Mouse (Mus musculus): Measurements from ENCODE around the gene Akap6.

Akap6 gene

DNA sequence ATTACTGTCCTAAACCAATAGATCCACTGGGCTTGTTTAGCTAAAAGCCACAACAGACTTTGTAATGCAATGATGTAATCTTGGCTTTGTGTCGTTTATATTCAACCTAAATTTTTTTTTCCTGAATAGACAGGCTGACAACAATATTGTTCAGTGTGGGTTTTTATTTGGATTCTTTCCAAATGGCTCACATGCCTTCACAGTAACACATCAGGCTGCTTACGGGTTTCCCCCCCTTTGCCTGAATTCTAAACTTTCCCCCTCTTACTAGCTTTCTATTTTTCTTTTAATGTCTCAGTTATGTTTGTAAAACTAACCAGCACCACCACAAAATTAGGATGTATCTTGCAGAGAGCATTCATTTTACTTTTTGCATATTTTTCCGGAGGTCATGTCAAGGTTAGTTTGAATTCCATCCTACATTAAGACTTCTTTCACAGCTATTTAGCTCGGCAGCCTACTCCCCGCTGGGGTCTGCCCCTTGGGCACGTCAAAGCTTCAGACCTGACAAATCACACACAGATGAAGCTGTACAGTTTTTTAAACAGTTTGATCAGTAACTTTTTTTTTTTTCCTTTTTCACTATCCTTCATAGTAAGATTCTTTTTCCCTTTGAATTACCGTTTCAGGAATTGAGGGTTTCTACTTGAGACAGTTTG is 362.4 kb downstream of the Akap6 start:
- DNase-seq: no peak

DNA sequence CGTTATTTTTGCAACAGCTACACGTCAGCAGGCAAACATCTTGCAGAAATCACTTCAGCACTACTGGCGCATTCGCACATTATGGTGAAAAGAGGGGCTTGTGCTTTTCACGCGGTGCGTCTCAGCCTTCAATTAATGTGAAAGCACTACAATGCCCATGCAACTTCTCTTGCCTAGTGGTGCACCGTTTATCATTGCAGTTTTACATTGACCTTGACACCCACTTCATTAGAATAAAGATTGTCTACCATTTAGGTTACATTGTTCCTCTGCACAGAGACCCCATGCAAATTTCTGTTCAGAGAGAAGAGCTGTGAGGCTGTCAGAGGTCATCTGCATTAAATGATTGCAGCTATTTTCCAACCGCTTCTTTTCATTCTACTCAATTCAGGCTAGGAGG is 363.8 kb downstream of the Akap6 start:
- DNase-seq: no peak

DNA sequence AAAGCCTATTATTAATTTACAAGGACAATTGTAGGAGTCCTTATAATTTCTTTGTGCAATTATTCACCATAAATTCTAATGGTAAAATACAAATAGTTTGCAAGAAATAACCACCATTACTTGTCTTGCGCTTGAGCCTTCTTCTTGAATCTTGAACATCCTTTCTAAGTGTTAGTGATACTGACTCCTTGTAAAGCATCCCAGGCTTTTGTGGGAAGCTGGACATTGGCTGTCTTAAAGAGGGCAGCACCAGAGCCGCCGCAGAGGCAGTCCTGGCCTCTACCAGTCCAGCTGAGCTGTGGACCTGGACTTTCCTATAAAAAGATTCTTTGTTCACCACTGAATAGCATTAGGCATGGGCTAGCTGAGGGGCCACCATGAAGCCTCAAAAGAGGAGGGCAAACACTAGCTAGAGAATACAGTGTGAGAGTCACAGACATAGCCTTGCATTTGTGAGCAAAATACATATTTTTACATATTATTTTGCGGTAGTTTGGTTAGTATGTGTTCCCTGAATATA is 365.1 kb downstream of the Akap6 start:
- no peak for DNase-seq

DNA sequence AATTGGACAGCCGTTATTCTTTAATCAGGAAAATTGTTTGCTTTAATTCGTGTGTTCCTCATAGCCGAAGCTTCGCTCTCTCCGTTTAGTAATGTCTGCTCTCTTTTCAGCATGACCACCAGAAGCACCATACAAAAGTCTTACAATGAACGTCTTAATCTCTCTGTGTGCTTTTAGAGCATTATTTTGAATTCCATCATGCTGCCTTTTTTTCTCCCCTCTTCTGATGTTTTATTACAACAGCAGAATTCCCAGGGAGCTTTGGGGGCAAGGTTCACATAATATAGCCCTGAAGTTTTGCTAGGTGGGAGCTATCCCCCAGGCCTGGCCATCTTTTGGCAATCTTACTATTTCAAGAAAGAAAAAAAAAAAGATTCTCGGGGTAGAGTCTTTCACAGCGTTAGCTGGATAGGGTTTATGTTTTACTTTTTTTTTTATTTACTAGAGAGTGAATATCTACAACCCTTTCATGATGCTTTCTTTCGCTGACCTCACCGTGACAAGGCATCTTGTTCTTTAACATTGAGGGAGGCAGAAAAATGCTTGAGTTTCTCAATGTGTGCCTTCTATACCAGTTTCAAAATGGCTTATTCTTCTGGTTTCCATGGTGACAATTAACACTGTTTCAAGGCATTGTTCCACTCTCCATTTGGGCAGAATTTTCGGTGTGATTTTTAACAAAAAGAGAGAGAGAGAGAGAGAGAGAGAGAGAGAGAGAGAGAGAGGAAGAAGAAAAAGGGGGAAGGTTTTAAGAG is 366.0 kb downstream of the Akap6 start:
- no peak for DNase-seq

DNA sequence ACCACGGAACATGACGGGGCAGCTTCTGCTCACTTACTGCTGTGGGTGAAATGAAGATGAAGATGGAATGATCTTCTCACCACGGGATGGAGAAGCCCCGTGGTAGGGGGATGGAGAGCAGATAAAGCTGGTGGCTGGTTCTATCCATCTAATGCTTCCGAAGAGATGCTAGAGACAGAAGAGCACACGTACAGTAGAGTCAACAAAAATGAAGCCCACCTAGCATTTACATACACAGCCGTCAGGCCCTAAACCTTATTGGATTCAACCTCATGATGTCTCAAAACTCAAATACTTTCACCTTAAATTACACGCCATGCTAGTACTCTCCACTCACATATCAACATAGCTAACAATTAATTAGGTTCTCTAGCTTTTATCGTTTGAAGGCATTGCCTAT is 367.1 kb downstream of the Akap6 start:
- no peak for DNase-seq

DNA sequence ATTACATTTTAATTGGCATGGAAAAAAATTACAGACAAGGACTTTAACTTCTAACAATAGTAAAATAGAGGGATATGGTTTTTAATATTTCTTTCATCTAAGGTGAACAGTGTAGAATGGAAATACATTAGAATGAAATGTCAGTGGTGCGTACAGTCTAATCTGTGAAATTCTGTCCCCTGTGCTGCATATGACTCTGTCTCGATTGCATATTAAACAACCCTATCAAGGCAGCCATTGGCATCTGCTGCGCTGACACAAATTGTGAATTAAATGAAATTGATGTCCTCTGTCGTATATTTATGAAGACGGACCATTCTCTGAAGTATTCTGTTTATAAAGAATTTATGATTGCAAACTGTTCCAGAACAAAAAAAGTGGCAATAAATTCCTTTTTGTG is 371.7 kb downstream of the Akap6 start:
- no peak for DNase-seq

DNA sequence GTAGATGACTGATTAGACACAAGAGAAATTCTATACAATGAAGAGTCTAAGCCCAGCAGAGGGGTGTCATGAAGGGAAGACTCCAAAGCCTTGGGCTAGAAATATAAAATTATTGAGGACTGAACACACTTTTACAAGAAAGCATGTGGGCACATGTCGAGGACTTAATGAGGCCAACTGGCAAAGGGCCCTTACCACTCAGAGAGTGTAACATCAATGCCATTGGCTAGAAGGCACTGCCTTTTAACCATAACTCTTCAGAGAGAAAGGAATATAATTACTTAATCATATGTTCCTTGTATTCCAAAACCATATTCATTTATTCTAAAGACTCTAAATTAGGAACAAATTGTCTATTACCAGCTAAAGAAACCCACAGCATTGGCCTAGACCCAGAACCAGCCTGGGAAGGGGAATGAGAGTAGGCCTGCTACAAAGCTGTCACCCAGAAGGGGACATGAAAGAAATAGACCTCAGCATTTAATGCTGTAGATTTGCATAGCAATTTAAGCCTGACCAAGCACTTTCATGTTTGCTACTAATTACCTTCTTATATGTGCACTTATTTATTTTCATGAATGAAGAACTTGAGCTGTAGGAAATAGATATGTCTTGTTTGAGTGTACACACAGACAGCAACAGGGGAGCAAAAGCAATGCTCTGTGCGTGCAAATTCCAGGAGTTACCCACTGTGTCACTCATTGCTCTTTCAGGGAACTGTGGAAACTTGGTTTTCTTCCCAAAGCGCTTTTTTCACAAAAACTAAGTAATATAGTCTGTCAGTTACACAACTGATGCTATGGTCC is 377.6 kb downstream of the Akap6 start:
- DNase-seq: no peak

DNA sequence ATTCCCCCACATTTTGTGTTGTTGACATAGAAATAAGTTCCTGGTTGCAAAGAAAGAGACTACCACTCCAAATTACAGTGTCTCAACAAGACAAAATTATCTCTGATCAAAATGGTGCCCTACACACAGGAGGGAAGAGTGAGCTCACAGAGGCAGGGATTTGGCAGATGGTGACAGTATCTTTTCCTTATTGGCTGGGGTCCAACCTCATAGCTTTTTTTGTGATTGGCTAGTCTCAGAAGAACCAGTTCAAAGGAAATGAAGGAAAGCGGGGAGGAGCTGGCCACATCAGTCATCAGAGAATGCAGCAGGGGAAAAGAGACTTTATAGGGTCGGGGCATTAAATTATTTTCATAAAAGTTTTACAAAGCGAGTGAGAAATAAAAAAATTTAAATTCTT is 386.6 kb downstream of the Akap6 start:
- DNase-seq: no peak

DNA sequence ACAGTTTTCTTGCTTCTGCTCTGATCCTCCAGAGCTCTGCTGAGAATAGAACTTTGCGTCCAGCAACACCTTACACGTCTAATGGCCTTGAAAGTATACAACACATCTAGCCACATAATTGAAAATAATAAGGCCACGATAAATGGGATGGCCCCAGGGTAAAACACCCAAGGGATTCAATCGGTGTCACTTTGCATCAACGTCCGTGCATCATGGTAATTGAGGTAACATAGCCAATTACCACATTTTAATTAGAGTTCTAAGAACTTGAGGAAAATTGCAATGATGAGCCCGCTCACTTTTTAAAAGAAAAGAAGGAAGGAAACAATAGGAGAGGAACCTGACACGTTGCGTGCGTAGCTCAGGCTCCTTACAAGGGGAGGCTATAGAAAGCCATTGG is 413.1 kb downstream of the Akap6 start:
- no peak for DNase-seq

DNA sequence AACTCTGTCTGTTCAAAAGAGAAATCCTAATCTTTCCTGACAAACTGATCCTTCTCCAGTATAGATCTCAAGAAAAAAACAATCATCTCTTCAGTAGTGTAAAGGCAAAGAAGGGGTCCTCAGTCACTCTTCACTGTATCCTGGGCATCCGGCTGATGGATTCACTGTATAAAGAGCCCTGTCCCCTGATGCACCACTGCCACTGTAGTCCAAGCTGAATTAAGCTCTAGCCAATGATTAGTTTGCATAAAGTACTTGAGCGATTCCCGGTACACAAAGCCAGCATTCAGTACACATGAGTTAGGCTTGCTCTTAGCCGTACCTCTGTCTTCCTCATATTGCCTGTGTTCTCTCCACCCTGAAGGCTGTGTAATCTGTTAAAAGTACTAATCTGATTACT is 420.2 kb downstream of the Akap6 start:
- DNase-seq: no peak

DNA sequence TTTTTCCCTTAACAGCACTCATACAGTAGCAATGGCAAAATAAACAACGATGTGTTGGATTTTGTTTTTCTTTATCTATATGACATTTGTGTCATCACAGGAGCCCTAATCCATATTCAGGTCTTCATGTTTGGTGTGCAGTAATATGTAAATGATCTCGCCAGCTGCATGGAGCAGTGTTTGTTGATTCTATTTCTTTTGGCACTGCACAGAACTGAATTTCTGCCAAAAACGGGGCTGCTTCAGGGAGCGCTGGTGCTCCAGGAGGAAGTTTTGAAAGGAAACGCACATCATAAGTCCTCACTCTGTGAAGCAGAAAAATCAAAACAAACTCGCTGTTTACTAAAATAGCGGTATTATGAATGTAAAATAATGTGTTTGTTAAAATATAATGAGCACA is 424.9 kb downstream of the Akap6 start:
- DNase-seq: peak; percentile 53

DNA sequence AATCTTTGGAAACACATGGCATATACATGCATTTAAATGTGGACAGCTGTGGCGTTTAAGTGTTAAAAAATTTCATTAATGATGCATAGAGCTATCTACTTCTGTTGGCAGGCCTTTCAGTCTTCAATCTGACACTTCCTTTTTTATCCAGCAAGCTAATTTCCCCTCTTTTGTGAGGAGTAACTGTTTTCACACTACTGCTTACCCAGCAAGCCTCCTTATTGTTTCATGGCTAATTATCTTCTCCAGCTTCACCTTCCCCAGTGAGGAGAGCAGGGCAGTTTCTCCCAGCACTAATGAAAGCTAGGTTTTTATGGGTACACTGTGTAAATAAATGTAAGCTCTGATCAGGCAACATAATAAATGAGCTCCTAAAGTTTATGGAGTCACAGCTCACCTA is 425.5 kb downstream of the Akap6 start:
- no peak for DNase-seq

DNA sequence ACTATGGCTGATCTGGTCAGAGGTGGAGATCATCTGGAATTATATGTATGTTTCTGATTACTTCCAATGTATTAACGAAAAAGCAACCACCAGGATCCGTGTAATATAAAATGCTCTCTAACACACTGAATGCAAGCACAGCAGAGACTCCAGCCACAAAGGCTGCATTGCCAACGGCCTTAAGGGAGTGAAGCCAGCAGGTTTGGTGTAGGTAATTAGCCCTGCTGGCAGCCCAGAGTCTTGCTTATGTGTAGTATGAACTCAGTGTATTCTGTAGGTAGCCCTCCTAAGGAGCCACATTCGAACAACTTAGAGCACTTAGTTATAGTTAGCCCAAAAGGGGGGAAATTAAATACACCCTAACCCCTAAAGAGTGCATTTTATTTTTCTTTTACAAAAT is 426.1 kb downstream of the Akap6 start:
- no peak for DNase-seq

DNA sequence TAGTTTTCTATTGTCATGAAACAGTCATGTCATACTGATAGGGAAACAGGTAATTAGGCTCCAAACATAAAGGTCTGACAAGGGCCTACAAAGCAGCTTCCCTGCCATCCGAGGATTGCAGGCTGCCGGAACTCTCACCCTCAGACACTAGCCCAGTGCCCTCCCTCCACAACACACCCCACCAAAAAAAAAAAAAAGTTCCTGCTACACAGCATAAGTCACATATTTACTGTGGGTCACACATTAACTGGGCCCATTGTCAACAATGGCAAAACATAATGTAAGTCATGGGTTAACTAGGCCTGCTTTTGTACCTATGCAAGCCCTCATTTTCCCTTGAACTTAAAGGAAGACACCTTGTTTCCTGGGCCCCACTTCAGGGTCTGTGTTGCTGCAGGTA is 435.0 kb downstream of the Akap6 start:
- no peak for DNase-seq

DNA sequence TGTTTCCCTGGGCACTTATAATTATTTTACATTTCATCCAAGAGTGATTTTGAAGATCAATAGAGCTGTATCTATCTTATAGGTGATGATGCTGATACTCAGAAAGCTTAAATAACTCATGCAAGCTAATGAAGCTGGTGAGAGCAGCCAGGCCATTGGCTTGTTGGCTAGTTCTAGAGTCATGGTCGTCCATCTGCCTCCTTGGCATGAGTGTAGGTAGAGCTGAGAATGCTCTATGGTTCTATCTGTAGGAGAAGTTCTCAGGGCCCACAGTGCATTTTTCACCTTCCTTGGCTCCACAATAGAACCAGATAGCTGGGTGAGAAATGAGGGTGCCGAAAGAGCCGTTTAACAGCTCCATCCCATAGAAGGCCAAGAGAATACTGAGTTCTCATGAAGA is 438.1 kb downstream of the Akap6 start:
- DNase-seq: no peak

DNA sequence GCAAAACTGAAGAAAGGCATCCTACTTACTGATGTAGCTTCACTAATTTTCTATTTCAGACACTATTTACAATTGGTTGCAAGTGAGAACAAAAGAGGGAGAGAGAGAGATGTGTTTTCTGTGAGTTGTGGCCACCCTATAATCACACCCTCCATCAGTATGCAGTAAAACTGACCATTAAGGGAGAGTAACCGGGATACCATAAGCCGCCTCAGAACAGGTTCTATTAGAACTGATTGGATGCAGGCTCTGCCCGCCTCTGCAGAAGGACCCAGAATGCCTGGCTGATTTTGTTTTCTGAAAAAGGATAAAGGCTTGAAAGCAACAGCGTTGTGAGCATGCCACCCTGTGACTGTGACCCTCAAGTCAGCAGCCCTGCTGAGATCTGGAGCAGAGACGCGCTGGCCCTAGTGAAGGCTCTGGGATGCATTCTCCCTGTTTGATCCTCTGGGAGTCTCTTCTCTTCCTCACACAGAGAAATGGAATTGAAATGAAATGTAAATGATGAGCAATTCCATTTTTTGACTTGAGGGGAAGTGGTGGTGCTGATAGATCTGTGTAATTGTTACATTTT is 445.0 kb downstream of the Akap6 start:
- no peak for DNase-seq

DNA sequence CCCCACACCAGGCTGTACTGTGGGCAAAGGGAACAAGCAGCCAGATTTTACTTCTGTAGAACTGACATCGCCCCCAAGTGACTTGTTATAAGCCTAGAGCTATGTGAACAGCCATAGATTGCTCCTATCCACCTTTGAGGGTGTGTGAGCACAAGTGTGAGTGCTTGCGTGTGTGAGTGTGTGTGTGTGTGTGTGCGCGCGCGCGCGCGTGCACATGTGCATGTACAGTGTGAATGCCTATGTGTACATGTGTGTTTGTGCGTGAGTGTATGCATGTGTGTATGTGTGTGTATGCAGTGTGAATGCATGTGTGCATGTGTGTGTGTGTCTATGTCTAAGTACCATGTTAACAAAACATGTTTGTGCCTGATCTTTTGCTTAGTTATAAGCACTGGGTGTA is 445.6 kb downstream of the Akap6 start:
- no peak for DNase-seq

DNA sequence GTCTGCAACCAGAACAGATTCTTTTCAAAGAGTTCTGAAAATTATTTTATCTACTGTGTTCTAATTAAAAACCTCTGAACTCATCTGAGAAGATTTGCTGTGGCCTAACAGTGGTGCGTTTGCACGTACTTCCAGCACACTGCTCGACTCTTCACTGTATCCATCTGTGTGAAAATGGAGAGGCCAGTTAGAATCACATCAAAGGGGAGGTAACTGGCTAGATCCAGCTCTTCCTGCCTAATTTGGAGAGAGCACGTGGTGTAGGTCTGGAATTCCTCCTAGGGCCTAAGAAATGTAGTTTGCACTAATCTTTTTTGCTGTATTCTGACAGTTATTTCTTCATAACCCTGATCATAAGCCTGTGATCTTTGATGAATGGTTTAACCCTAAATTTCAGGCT is 446.3 kb downstream of the Akap6 start:
- DNase-seq: no peak

DNA sequence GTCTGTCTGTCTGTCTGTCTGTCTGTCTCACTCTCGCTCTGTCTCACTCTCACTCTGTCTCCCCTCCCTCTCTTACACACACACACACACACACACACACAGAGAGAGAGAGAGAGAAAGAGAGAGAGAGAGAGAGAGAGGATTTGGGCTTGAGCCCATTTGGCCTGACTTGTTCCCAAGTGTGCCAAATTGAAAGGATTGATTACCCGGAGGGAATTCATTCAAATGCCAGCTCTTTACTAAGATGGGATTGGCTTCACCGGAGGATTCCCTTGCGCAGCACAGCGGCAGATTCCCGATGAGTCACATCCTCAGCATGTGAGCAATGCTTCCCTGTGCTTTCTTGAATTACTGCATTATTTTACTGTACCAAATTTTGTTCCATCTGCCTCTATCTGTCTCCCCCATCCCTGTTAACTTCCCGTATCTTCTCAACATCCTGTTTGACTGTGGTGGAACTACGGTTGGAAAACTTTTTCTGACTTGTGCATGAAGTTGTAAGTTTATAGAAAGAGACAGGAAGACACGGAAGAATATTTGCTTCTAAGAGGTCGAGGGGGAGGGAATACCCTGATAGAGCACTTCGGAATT is 447.4 kb downstream of the Akap6 start:
- DNase-seq: peak; percentile 67

DNA sequence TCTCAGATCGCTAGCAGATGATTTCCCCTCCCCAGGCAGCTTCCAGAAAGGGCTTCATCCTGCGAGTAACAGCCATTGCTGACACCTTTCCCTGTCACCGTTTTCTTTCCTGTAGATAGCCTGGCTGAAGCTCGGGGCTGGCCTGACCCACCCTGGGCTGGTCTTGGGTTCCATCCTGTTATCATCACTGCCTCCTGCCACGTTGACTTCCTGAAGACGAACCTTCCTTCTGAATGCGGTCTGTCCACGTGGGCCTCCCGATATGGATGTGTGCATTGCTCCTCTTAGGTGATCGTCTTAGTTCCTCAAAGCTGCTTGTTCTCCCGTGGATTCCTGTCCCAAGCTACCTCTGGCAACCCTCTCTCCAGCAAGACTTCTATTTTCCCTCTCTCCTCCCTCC is 448.5 kb downstream of the Akap6 start:
- no peak for DNase-seq

DNA sequence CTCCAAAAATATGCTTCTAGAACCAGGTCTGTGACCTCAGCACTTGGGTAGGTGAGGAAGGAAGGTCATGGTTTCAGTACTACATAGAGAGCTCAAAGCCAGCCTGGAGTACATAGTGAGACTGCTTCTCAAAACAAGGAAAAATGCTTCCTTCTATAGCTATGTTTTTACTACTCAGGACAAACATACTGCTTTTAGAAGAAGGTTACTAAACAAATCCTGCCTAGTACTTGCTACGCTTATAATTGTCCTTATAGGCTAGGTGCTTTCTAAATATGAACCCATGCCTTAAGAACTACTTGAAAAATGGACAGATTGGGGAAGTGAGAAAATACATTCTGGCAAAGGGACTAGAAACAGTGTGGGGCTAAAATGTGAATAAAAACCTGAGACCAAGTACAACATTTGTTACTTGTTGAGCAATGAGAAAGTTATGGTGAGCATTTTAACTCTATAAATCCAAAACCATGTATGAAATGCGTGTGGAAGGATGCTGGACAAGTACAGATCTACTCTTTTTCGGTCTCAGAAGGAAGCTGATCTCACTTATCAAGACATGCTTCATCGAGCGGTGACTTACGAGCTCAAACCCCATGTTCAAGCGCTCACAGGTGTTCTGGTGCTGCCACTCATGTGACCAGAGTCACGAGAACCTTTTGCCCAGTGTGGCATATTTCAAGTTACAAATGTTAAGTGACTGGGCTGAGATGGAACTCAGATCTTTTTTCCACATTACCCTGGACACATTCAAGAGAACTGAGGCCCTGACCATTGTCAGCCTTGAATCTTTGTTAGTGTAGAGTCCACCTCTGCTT is 469.2 kb downstream of the Akap6 start:
- DNase-seq: no peak

DNA sequence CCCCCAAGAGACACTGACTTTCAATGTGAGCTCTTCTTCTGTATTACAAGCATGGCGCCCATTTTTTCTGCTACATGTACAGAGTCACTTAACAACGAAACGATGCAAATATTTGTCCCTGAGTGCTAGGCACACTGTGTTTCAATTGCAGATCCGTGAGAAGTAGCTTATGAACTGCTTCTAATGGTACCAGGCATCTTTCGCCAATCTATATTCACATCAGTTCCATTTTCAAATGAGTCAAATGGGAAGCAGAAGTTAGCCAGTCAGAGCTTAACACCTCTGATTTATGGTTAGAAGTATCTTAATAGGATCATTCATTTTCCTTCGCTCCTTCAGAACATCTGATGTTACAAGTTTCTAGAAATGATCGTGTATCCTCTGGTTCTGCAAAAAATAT is 492.3 kb downstream of the Akap6 start:
- DNase-seq: no peak

Measured in right cerebral cortex, adult 18-20 months (tissue).